Mouse (Mus musculus) T-helper 17 cell (primary cell): ENCODE results near the gene Lamb2.

ENCODE experiments used
- in situ Hi-C, 2 experiments: fragments of 300-600 bp; cut with MboI, MseI; formaldehyde crosslinking; loops; 1 replicate in 1 of 2; 2 replicates in 1 of 2; pipeline ENCODE4 v1.15.1; 2025; ENCODE audit warnings: high pct_unique_total_duplicates in 2 of 2

The Lamb2 gene

DNA sequence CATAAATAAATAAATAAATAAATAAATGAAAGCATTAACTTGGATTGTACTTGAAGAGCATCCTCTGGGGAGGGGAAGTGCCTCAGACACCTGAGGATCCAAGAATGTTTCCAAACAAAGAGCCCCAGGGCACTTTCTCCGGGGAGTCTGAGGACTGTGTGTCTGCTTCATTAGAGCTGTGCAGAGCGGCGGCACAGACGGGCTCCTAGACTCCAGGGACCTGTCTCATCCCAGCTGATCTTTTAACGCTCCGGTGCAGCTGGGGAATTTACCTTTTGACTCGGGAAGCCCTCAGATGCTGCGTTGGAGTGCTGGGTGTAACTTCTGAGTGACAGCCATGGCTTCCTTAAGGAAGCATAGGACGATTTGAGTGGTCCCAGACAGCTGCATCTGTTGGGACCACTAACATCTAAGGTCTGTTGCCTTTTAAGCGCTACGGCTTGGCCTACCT lies 18.3 kb upstream of the Lamb2 start, which contains the start of gene Klhdc8b:
Klhdc8b (minus strand) TSS at position 401 of the 451 bp plus-strand sequence.
- in situ Hi-C loops, result no loop called here

DNA sequence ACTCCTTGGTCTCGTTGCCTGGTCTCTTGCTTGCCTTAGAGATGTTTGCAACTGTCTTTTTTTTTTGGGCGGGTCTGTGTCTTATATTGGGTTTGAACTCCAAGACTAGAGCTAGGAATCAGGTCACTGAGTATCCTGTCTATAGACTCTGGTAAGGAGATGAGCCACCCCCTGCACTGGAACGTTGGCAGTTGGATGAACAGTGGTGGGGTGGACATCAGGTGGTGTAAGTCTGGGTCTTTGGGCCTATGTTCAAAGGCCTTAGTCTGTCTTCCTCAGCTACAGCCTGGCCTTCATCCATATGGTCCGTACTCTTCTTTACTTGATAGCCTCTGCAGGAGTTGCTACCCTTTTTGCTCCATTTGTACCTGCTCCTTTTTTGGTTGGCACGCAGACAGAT lies 17.9 kb upstream of the Lamb2 start:
- in situ Hi-C loops, result no loop called here

DNA sequence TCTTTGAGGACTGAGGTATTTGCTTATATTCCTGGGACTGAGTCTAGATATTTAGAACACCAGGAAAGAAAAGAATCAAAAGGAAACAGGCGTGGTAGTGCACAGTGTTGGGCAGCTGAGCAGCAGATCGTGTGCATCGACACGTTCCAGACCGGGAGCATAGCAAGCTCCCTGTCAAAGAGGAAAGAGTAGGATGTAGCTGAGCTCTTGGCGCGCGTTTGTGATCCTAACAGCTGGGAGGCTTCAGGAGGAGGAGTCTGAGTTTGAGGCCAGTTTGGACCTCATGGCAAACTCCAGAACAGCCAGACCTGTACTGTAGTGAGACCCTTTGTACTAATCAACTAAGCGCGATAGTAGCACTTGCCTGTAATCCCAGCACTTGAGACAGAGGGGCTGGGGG lies 17.3 kb upstream of the Lamb2 start:
- in situ Hi-C loops, result no loop called here

DNA sequence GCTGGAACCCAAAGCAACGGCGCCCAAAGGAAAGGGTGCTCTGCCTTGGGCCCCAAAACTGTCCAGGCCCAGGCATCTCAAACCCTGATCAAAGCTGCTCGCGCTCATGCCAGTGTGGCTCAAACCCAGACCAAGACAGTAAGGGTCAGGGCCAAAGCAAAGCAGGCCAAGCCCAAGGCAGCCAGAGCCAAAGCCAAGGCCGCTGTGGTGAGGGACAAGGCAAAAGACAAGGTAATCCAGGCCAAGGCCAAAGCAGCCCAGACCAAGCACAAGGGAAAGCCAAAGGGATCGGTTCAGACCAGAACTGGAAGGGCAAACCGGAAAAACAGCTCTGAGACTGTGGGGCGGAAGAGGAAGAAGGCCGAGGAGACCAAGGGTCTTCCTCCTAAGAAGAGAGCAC lies 15.8 kb upstream of the Lamb2 start:
- in situ Hi-C loops, result no loop called here

DNA sequence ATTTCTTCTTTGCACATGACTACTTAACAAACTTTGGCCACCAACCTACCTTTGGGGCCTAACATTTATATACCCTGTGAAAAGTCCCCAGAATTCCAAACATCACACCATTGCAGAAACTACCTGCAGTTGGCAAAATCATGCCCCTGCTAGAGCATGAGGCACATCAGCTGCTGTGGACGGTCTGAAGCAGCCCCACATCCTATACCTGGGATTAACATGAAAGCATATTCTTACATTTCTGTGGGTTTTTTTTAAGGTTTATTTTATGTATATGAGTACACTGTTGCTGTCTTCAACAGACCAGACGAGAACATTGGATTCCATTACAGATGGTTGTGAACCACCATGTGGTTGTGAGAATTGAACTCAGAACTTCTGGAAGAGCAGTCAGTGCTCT lies 13.3 kb upstream of the Lamb2 start:
- in situ Hi-C loops, result no loop called here

DNA sequence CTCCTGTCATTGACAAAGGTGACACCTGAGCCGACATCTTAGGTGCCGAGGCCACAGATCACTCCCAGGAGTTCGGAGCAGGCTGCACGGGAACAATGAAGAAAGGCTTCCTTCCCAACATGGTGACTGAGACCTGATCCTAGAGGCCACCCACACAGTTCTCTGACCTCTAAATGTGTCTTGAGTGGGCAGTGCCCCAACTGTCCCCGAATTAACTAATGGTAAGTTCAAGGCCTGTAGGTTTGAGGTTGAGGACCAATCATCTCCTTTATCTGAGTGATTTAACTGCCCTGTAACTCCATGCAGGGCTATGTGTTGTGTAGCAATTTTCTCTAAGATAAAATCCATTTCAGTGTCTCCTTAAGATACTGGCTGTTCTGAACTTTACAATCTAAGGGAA lies 10.1 kb upstream of the Lamb2 start:
- in situ Hi-C loops, result no loop called here

DNA sequence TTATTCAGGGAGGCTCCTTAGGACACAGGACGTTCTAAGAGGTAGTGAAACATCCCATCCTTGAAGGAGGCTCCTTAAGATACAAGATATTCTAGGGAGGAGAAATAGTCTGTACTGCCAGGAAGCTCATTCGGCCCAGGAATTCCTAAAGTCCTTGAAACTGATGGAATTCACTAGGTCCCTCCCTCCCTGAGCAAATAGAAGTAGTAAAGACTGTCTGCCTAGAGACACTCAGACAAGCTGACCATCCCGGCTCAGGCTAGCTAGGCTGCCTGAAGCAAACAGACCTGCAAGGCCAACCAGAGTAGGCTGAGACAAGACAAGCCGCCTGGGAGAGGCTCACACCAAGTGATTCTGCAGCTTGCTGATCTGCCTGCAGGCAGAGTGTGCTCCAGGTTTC lies 9.7 kb upstream of the Lamb2 start:
- in situ Hi-C loops, result no loop called here

DNA sequence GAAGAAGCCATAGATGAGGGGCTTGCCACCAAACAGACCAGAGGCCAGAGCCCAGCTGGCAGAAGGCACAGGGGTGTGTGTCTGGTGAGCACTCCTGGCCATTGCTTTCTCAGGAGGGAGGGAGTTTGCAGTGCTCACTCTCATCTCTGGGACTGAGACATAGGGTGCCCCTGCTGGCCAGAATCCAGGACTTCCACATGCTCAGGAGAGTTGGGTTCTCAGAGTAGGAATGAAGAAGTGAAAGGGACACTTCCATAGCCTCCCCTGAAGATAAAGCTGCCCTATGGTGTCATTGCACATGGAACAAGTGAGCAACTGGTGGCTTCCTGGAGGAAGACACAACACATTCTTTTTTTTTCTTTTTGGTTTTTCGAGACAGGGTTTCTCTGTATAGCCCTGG lies 5.0 kb upstream of the Lamb2 start:
- in situ Hi-C loops, result no loop called here

DNA sequence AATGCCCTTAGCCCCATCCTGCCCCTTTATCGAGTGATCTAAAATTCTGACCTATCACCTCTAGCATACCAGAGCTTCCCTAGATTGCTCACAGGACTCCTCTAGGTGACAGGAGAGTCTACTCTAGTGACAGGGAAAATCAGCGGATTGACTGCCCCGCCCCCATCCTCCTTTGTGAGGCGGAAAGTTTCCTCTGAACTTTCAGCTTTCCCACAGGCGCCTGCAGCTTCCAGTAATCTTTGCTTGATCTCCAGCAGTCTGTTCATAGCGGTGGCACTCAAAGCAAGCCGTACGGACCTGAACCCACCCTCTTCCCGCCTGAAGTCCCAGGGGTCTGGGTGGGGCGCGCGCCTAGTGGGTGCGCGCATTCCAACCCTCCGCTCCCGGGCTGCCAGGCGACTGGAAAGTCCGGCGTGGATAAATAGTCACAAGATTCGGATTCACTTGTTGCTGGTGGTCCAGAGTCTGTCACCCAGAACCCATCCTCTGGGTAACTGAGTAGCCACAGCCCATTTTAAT lies 839 bp upstream of the Lamb2 start:
- in situ Hi-C loops, result no loop called here

DNA sequence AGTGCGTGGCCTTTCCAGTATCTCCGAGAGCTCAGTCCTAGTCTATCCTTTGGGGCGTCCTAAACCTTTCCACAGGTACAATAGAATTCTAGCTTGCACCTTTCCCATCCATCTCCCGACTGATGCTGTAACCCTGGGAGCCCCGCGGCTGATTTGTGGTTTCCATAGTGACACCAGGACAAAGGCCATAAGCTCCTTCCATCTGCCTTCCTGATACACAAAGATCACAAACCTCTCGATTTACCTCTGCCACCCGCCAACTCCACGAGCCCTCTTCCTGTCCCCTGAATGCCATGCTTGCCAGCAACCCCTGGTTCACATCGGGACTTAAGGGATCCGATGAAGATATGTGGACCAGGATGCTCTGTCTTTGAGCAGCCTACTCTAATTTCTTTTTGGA lies 295 bp upstream of the Lamb2 start:
- in situ Hi-C loops, result no loop called here

DNA sequence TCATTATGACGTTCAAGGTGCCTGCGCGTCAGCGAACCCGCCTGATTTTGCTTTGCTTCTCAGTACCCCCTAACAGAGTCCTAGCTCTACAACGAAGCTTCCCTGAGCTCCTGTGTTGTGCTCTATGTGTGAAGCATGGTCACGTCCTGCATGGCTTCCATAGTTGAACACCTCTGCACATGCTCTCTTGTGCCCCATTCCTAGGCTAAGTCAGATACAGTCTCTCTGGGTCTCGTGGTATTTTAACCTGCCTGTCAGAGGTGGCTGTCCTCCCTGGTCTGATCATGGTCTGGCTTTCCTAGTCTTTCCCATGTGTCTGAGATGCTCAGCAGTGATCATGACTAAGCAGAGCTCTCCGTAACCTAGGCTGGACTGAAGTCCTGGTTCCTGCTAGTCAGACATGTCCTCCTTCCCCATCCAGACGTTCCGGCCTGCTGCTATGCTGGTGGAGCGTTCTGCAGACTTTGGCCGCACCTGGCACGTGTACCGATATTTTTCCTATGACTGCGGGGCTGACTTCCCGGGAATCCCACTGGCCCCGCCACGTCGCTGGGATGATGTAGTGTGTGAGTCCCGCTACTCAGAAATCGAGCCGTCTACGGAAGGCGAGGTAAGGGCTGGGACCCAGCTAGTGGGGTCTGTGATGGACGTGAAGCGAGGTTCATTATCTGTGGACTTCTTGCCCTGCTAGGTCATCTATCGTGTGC lies 1.4 kb downstream of the Lamb2 start:
- in situ Hi-C loops, result no loop called here

DNA sequence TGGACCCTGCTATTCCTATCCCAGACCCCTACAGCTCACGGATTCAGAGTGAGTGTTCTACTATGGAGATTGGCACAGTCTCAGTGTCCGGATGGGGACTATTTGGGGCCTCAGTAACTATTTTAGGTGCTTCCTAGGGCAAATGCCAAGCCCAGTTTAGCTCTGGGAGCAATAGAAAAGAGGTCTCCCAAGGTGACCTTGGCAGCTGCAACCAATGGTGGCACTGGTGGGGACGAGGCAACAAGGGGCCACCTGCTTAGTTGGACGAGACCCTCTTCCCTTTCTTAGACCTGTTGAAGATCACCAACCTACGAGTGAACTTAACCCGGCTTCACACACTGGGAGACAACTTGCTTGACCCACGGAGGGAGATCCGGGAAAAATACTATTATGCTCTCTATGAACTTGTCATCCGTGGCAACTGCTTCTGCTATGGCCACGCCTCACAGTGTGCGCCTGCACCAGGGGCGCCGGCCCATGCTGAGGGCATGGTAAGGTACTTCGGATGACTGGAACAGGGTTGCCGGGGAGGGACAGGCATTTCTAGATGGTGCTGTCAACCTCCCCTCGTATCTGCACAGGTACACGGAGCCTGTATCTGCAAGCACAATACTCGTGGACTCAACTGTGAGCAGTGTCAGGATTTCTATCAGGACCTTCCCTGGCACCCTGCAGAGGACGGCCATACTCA lies 2.1 kb downstream of the Lamb2 start:
- in situ Hi-C loops, result no loop called here

DNA sequence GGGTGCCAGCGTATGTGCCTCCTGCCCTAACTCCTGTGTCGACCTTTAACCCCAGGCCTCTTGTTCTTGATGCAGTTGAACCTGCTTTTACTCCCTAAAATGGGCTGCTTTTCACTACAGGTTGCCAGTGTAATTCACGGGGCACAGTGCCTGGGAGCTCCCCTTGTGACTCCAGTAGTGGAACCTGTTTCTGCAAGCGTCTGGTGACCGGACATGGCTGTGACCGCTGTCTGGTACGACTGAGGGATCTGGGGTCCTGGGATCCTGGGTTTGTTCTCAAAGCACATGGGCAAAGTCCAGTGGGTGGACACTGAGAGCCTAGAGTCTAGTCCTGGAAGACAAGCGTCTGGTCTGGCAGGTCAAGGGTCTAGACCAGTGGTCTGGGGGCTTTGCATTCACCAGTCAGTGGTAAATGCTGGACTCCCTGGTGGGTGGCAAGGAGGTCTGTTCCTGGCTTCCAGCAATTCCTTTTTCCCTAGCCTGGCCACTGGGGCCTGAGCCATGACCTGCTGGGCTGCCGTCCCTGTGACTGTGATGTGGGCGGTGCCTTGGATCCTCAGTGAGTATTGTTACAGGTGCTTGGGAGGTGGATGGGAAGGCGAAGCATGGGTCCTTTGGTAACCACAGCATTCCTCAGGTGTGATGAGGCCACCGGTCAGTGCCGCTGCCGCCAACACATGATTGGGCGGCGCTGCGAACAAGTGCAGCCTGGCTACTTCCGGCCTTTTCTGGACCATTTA lies 3.7 kb downstream of the Lamb2 start:
- in situ Hi-C loops, result no loop called here

DNA sequence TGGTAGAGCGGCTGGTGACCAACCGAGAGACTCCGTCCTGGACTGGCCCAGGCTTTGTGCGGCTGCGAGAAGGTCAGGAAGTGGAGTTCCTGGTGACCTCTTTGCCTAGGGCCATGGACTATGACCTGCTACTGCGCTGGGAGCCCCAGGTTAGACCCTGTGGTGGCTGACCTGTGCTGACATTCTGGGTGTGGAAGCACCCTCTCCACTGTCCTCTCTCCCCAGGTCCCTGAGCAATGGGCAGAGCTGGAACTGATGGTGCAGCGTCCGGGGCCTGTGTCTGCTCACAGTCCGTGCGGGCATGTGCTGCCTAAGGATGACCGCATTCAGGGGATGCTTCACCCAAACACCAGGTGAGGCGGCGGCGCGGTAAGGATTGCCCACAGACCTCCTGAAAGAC lies 4.5 kb downstream of the Lamb2 start:
- in situ Hi-C loops, result no loop called here

DNA sequence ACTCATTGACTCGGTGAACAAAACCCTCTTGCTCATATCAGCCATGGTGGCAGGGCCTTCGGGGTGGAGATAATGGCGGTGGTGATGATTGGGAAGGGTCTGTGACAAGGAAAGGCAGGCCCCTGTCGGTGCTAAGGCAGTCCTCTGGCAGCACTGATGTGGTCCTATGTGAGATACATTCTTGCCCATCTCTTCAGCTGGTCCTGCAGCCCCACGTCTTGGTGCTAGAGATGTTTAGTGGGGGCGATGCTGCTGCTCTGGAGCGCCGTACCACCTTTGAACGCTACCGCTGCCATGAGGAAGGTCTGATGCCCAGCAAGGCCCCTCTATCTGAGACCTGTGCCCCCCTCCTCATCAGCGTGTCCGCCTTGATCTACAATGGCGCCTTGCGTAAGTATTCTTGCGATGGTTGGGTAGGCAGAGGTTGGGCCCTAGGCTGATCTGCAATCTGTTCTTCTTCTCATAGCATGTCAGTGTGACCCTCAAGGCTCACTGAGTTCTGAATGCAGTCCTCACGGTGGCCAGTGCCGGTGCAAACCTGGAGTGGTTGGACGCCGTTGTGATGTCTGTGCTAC lies 5.9 kb downstream of the Lamb2 start:
- in situ Hi-C loops, result no loop called here

DNA sequence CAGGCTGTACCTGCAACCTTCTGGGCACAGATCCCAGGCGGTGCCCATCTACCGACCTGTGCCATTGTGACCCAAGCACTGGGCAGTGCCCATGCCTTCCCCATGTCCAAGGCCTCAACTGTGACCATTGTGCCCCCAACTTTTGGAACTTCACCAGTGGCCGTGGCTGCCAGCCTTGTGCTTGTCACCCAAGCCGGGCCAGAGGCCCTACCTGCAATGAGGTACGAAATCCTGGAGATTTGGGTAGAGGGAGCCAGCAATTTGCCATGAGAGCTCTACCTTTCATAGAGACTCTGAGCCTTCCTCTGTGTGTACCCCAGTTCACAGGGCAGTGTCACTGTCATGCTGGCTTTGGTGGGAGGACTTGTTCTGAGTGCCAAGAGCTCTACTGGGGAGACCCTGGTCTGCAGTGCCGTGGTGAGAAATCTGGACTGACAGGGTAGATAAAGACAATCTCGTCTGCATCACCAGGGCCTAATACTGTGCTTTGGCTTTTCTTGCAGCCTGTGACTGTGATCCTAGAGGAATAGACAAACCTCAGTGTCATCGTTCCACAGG lies 7.5 kb downstream of the Lamb2 start:
- in situ Hi-C loops, result no loop called here

DNA sequence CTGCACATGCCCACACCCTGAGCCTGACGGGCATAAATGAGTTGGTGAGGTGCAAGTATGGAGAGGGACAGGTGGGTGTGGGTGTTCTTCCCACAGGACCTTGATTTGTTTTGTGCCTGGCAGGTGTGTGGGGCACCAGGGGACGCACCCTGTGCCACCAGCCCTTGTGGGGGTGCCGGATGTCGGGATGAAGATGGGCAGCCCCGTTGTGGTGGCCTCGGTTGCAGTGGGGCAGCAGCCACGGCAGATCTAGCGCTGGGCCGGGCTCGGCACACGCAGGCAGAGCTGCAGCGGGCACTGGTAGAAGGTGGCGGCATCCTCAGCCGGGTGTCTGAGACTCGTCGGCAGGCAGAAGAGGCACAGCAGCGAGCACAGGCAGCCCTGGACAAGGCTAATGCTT lies 8.9 kb downstream of the Lamb2 start:
- in situ Hi-C loops, result no loop called here

DNA sequence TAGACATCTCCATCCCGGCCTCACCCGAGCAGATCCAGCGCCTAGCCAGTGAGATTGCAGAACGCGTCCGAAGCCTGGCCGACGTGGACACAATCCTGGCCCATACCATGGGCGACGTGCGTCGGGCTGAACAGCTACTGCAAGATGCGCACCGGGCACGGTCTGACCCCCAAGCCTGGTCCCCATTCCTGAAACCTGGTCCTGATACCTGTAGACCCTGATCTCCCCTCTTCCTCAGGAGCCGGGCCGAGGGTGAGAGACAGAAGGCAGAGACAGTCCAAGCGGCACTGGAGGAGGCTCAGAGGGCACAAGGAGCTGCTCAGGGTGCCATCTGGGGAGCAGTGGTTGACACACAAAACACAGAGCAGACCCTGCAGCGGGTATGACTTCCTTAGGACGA lies 9.7 kb downstream of the Lamb2 start:
- in situ Hi-C loops, result no loop called here

DNA sequence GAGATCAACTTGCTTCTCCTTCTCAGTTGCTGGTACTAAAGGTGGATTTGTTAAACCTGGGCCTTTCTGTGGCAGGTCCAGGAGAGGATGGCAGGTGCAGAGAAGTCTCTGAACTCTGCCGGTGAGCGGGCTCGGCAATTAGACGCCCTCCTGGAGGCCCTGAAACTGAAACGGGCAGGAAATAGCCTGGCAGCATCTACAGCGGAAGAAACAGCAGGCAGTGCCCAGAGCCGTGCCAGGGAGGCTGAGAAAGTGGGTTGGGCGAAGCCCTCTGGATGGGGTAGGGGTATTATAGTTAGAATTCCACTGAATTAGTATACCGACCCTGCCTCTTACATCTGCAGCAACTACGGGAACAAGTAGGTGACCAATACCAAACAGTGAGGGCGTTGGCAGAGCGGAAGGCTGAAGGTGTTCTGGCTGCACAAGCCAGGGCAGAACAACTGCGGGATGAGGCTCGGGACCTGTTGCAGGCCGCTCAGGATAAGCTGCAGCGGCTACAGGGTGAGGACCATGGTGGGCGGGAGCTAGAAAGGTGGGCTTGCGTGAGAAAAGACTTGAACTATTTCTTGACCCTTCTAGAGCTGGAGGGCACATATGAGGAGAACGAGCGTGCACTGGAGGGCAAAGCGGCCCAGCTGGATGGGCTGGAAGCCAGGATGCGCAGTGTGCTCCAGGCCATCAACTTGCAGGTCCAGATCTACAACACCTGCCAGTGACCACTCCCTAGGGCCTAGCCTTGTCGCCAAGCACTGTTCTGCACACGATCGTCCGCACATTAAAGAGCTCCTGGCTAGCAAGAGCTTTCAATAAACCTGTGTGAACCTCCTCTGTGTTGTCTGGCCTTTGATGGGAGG lies 10.4 kb downstream of the Lamb2 start:
- in situ Hi-C loops, result no loop called here

DNA sequence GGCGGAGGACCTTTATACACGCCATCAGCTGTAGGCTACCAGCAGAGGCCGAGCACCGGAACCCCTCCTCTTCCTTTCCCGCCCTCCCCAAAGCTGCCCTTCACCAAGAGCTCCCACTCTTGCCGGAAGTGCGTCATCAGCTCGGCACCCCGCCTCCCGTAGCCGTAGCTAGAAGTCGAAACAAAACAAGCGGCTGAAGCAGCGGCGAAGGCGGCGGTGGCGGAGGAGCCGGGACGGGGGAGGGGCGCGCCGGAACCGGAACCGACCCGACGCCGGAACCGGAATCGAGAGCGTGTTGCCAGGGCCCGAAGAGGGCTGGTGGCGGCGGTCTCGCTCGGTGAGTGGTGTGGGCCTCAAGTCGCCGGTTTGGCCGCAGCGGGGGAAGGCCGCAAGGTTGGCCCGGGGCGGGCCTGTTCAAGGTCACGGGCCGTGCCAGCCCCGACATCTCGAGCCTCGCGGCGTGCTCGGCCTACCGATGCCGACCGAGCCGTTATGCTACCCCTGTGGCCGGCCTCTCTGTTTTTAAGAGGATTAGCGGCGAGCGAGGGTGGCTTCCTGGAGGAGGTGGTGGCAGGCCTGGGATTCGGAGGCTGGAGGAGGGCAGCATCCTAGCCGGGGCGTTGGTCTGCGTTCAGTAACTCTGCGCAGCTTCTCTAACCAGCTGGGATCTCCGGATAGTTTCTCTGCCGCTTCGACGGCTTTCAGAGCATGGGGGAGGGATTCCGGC lies 11.2 kb downstream of the Lamb2 start, which contains the start of gene Usp19:
Usp19 (plus strand) TSS at position 44 of the 727 bp plus-strand sequence.
- in situ Hi-C loops, result no loop called here
